Mouse (Mus musculus) heart, embryonic 14.5 days (tissue): ENCODE measurements at regions not wholly inside any gene's neighbourhood (a gene's known extent, or its start where the extent isn't known, plus 50 kb on each side); places are given as distances from the start of the nearest gene placed in this dataset.

Experiments
- ATAC-seq: fragments of 200-750 bp; cut with Nextera tagmentation; 2 replicates; pipeline ENCODE4 v1.8.0; 2017; ENCODE audit warnings: low read depth, moderate TSS enrichment; ENCODE audit not compliant: insufficient number of reproducible peaks, insufficient read depth, low FRiP score
- H3K27ac ChIP-seq, 2 experiments: fragments of 200-500 bp in 1 of 2; fragments of 300-500 bp in 1 of 2; sonication (generic) in 1 of 2; replicated peaks in 1 of 2; 2 replicates each; pipeline ENCODE4 v1.5.1; 2012 to 2014; ENCODE audit warnings: low read depth in 2 of 2, low read length in 2 of 2, control low read depth in 1 of 2, mild to moderate bottlenecking in 1 of 2, mixed read lengths in 1 of 2; ENCODE audit not compliant: control insufficient read depth in 1 of 2, insufficient read depth in 1 of 2
- H3K27me3 ChIP-seq: fragments of 300-500 bp; sonication (generic); 2 replicates; pipeline ENCODE4 v1.6.1; 2014; ENCODE audit warnings: mild to moderate bottlenecking, low read length, control low read depth; ENCODE audit not compliant: control insufficient read depth, insufficient read depth
- H3K36me3 ChIP-seq: fragments of 300-500 bp; sonication (generic); 2 replicates; pipeline ENCODE4 v1.6.1; 2014; ENCODE audit warnings: mild to moderate bottlenecking, control low read depth, low read length, mixed read lengths; ENCODE audit not compliant: control insufficient read depth, insufficient read depth
- H3K4me1 ChIP-seq, 2 experiments: fragments of 200-500 bp in 1 of 2; fragments of 300-500 bp in 1 of 2; sonication (generic) in 1 of 2; 2 replicates each; pipeline ENCODE4 v1.6.1; 2012 to 2014; ENCODE audit warnings: low read length in 2 of 2, control low read depth in 1 of 2, mixed read lengths in 1 of 2; ENCODE audit not compliant: control insufficient read depth in 2 of 2, insufficient read depth in 2 of 2
- H3K4me2 ChIP-seq: fragments of 300-500 bp; sonication (generic); 2 replicates; pipeline ENCODE4 v1.6.1; 2014; ENCODE audit warnings: mild to moderate bottlenecking, low read length
- H3K4me3 ChIP-seq, 2 experiments: fragments of 200-500 bp in 1 of 2; fragments of 300-500 bp in 1 of 2; sonication (generic) in 1 of 2; 2 replicates each; pipeline ENCODE4 v1.5.1; 2012 to 2014; ENCODE audit warnings: low read length in 2 of 2, mild to moderate bottlenecking in 2 of 2, control low read depth in 1 of 2, low read depth in 1 of 2, moderate library complexity in 1 of 2; ENCODE audit not compliant: control insufficient read depth in 1 of 2, insufficient read depth in 1 of 2
- H3K9ac ChIP-seq: fragments of 300-500 bp; sonication (generic); 2 replicates; pipeline ENCODE4 v1.6.1; 2014; ENCODE audit warnings: mild to moderate bottlenecking, low read length
- H3K9me3 ChIP-seq: fragments of 300-500 bp; sonication (generic); 2 replicates; pipeline ENCODE4 v1.6.1; 2016; ENCODE audit warnings: low read length, control low read depth; ENCODE audit not compliant: control insufficient read depth
- WGBS: fragments of 180-500 bp; shearing (Covaris S2); extraction: QIAGEN DNeasy Blood & Tissue Kit; methylation state at CpG from one replicate; pipeline ENCODE4 v1.1.7; 2014; 5-methylcytosine and 5-hydroxymethylcytosine counted together

DNA sequence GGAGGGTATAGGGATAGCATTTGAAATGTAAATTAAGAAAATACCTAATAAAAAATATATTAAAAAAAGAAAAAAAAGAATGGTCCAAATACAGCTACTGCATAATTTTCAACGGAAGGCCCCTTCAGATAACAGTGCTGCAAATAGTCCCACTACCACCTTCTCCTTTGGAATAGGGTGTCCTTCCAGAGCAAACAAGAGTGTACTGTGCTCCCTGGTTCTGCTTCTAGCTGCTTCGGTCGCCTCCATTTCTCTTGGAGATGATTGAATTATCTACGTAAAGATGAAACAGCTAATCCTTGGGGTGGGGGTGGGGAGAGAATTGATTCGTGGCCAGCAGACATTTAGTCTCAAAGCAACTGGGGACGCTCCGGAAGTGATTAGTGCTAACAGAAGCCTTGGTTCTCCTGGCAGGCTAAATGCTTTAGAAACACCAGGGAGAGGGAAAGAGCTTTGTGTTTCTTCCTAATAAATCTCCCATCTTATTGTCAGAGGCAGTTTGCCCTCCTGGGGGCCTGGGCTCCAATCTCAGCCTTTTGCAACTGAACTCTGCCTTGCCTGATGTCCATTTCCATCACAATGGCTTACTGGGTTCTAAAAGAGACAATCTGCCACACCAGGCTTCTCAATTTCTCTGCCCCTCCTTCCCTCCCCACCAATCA is 184.5 kb upstream of the Tbl1xr1 start:
- H3K27me3 ChIP-seq = no peaks in the 10 kb centered on the region
- no peaks in the 10 kb centered on the region for H3K9me3 ChIP-seq
- no peak overlapping the region for H3K27ac ChIP-seq
- H3K4me2 ChIP-seq = no peak overlapping the region
- no peak overlapping the region for H3K4me3 ChIP-seq
- no peaks in the 10 kb centered on the region for H3K36me3 ChIP-seq
- H3K4me1 ChIP-seq = no peaks in the 10 kb centered on the region
- WGBS = 48% methylated on average over 7 of the region's 7 CpGs
- ATAC-seq = no peak
- no peak overlapping the region for H3K9ac ChIP-seq

- Histone ChIP-seq H3K27me3 (no peaks in the 10 kb centered on the region), H3K4me2 (no peak overlapping the region), H3K4me1 (no peaks in the 10 kb centered on the region), H3K9ac (no peak overlapping the region), H3K36me3 (no peaks in the 10 kb centered on the region), H3K4me3 (no peak overlapping the region), H3K9me3 (no peaks in the 10 kb centered on the region), H3K27ac (no peak overlapping the region)
- no peak for ATAC-seq
- WGBS = 63% methylated on average over 8 of the region's 8 CpGs
Observed at GRCm38 (mm10) chr3:21892864-21893404, 183.5 kb upstream of the Tbl1xr1 start.

DNA sequence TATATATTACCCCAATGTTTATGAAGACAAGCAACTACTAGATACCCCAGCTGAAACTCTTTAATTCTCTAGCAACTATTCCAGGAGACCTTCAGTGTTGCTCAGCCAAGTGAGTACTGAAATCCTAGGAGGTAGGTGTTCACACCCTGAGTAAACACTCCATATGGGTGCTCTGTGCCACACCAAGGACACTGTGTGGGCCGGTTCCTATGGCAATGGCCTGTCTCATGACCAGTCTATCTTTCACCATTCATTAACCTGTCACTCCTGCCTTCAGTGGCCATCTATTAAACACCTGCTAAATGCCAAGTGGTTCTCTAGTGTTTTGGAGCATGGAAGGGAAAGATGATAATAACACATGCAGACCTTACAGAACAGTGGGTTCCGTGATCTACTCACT is 180.9 kb upstream of the Tbl1xr1 start:
- no peak for ATAC-seq
- 75% methylated on average over 2 of the region's 2 CpGs for WGBS

DNA sequence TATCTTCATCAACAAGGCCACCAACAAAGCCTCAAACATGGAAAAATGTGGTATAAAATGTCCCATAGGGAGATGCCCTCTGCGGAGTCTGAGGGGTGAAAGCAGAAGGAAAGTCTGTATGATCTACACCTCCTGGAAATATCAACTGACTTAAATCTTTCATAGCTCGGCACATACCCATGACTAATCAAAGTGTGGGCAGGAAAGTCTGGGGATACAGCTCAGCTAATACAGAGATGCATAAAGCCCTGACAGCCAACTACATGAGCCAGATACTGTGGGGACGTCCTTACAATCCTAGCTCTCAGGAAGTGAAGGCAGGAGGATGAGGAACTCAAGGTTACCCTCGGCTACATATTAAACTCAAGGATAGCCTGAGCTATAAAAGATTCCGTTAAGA is 178.2 kb upstream of the Tbl1xr1 start:
- H3K4me1 ChIP-seq = no peaks in the 10 kb centered on the region
- no peak overlapping the region for H3K4me2 ChIP-seq
- no peak overlapping the region for H3K9ac ChIP-seq
- 56% methylated on average over 5 of the region's 5 CpGs for WGBS
- H3K9me3 ChIP-seq = no peaks in the 10 kb centered on the region
- H3K36me3 ChIP-seq = no peaks in the 10 kb centered on the region
- H3K27me3 ChIP-seq = no peaks in the 10 kb centered on the region
- H3K4me3 ChIP-seq = no peak overlapping the region
- ATAC-seq = no peak
- H3K27ac ChIP-seq = no peak overlapping the region

More for the DNA sequence above, 180.9 kb upstream of the Tbl1xr1 start:
- H3K4me3 ChIP-seq = no peak overlapping the region
- H3K4me1 ChIP-seq = no peaks in the 10 kb centered on the region
- H3K9ac ChIP-seq = no peak overlapping the region
- H3K9me3 ChIP-seq = no peaks in the 10 kb centered on the region
- no peak overlapping the region for H3K4me2 ChIP-seq
- H3K36me3 ChIP-seq = no peaks in the 10 kb centered on the region
- H3K27ac ChIP-seq = no peak overlapping the region
- H3K27me3 ChIP-seq = no peaks in the 10 kb centered on the region

GRCm38 (mm10) chr3:21905384-21906073 is 170.9 kb upstream of the Tbl1xr1 start:
- no peak overlapping the region for H3K27ac ChIP-seq
- no peaks in the 10 kb centered on the region for H3K9me3 ChIP-seq
- H3K27me3 ChIP-seq = no peaks in the 10 kb centered on the region
- 31% methylated on average over 2 of the region's 2 CpGs for WGBS
- H3K4me2 ChIP-seq = no peak overlapping the region
- H3K36me3 ChIP-seq = no peaks in the 10 kb centered on the region
- no peak overlapping the region for H3K4me3 ChIP-seq
- H3K9ac ChIP-seq = no peak overlapping the region
- no peaks in the 10 kb centered on the region for H3K4me1 ChIP-seq
- no peak for ATAC-seq

GRCm38 (mm10) chr3:21908828-21909227 is 167.6 kb upstream of the Tbl1xr1 start:
- Histone ChIP-seq H3K9ac (no peak overlapping the region), H3K4me2 (no peak overlapping the region), H3K27me3 (no peaks in the 10 kb centered on the region), H3K4me3 (no peak overlapping the region), H3K9me3 (no peaks in the 10 kb centered on the region), H3K27ac (no peak overlapping the region), H3K4me1 (no peaks in the 10 kb centered on the region), H3K36me3 (no peaks in the 10 kb centered on the region)
- no peak for ATAC-seq
- 87% methylated on average over 4 of the region's 4 CpGs for WGBS

GRCm38 (mm10) chr3:21910080-21910479 is 166.4 kb upstream of the Tbl1xr1 start:
- Histone ChIP-seq H3K9me3 (no peaks in the 10 kb centered on the region), H3K36me3 (no peaks in the 10 kb centered on the region), H3K9ac (no peak overlapping the region), H3K27me3 (no peaks in the 10 kb centered on the region), H3K4me2 (no peak overlapping the region), H3K4me1 (no peaks in the 10 kb centered on the region), H3K27ac (no peak overlapping the region), H3K4me3 (no peak overlapping the region)
- ATAC-seq = no peak
- WGBS = 63% methylated on average over 1 of the region's 1 CpGs
